Mouse (Mus musculus): ENCODE results near the gene Zfp958. TPM values are rescaled to one million over a fixed set of nuclear protein-coding genes. Genes with fewer than 3 reads are reported as not detected.

The Zfp958 gene
- polyA plus RNA-seq, 1 experiment from 2014 or later, result 14.6 TPM

- no peak overlapping the region for H3K4me2 ChIP-seq
- H3K9ac ChIP-seq, result no peak overlapping the region
- 79% methylated on average over 7 of the region's 7 CpGs for WGBS
- H3K27me3 ChIP-seq, result no peaks in the 10 kb centered on the region
- no peak overlapping the region for H3K4me3 ChIP-seq
- H3K9me3 ChIP-seq, result no peaks in the 10 kb centered on the region
- H3K4me1 ChIP-seq, result no peaks in the 10 kb centered on the region
- no peaks in the 10 kb centered on the region for H3K36me3 ChIP-seq
- no peak overlapping the region for H3K27ac ChIP-seq
- no peak for ATAC-seq (ENCODE audit: borderline replicate concordance, extremely low read depth, low FRiP score, low TSS enrichment)
Observed at GRCm38 (mm10) chr8:4656536-4656935, 43.6 kb downstream of the Zfp958 start.

DNA sequence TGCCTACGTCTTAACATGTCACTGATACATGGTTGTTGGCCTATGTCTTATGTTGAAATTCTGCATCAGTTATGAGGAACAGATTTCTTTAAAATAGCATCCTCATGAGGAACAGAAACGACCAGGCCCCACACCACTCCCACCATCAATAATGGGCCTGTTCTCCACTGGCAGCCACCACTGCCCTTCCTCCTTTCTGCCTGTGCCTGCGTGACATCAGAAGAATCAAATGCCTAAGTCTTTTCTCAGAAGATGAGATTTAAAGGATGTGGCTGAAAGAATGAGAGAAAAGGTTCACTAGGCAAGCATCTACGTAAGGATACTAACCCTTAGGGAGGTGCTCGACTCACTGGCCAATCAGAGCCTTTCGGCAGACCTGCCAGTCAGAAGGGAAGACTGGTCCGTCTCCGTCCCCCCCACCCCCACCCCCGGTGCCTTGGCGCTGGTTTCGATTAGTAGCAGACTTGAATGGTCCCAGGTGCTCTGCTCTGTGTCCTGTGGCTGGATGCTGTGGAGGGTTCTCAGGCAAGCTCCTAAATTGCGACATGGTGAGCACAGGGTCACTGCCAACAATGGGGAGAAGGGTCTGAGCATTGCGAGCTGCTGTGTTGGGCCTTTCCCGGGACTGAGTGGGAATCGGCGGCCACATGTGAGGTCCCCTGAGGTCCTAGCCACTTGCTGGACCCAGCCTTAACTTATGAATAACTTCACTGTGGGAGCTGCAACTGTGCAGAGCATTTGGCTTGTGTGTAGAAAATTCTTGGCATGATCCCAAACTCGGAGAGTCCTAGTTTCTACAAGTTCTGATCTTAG lies 62.4 kb downstream of the Zfp958 start:
- H3K4me2 ChIP-seq, result no peak overlapping the region
- WGBS, result 82% methylated on average over 17 of the region's 17 CpGs
- no peak overlapping the region for H3K27ac ChIP-seq
- H3K27me3 ChIP-seq, result no peaks in the 10 kb centered on the region
- no peak overlapping the region for H3K9ac ChIP-seq
- no peak overlapping the region for H3K4me3 ChIP-seq
- no peaks in the 10 kb centered on the region; the same call in 1 of the 2 replicates for H3K9me3 ChIP-seq
- peaks cover 5% of the 10 kb centered on the region; the same call in 1 of the 2 replicates for H3K4me1 ChIP-seq
- ATAC-seq (ENCODE audit: borderline replicate concordance, extremely low read depth, low FRiP score, low TSS enrichment), result no peak
- no peaks in the 10 kb centered on the region for H3K36me3 ChIP-seq

- peak overlapping the region; percentile 73 for H3K4me3 ChIP-seq
- WGBS, result 86% methylated on average over 7 of the region's 7 CpGs
- peak overlapping the region; percentile 70 for H3K4me2 ChIP-seq
- H3K27ac ChIP-seq, result no peak overlapping the region
- peaks cover 5% of the 10 kb centered on the region; the same call in 1 of the 2 replicates for H3K4me1 ChIP-seq
- H3K9ac ChIP-seq, result no peak overlapping the region
- H3K9me3 ChIP-seq, result no peaks in the 10 kb centered on the region; the same call in 1 of the 2 replicates
- H3K36me3 ChIP-seq, result no peaks in the 10 kb centered on the region
- H3K27me3 ChIP-seq, result no peaks in the 10 kb centered on the region
- ATAC-seq (ENCODE audit: borderline replicate concordance, extremely low read depth, low FRiP score, low TSS enrichment), result no peak
Observed at GRCm38 (mm10) chr8:4676586-4676985, 63.6 kb downstream of the Zfp958 start.

- no peaks in the 10 kb centered on the region for H3K27me3 ChIP-seq
- peak; percentile 95 for ATAC-seq (ENCODE audit: borderline replicate concordance, extremely low read depth, low FRiP score, low TSS enrichment)
- under 1% methylated on average over 72 of the region's 72 CpGs for WGBS
- peaks cover 5% of the 10 kb centered on the region; the same call in 1 of the 2 replicates for H3K4me1 ChIP-seq
- peak overlapping the region; percentile 73 for H3K4me3 ChIP-seq
- H3K9ac ChIP-seq, result peak overlapping the region; percentile 76
- peak overlapping the region; percentile 99 for H3K27ac ChIP-seq
- H3K36me3 ChIP-seq, result no peaks in the 10 kb centered on the region
- peak overlapping the region; percentile 70 for H3K4me2 ChIP-seq
- H3K9me3 ChIP-seq, result no peaks in the 10 kb centered on the region; the same call in 1 of the 2 replicates
Observed at GRCm38 (mm10) chr8:4677265-4678217, 64.6 kb downstream of the Zfp958 start.

DNA sequence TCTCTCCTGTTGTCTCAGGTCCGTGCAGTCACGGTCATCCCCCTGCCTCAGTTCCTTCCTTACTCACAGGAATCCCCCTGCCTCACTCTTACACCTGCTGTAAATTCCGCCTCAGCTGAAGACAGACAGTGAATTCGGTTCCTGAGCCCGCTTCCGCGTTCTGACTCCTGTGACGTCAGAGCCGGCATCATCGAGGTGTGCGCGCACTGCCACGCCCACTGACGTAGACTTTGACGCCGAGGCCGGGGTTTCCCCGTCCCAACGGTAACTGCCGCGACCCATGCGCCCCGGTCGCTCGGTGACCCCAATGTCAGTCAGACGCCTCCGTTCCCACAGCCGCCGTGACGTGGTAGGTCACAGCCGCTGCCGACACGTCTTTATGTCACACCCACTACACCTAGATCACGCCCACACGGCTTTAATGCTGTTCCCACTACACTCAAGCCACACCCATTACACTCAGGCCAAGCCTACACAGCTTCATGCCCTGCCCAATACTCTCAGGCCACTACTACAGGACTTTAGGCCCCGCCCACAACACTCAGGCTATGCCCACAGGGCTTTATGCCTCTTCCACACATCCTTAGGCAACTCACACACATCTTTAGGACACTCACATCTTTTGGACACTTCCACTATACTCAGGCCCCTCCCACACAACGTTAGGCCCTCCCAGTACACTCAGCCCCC lies 65.4 kb downstream of the Zfp958 start:
- peak overlapping the region; percentile 73 for H3K4me3 ChIP-seq
- H3K4me2 ChIP-seq, result peak overlapping the region; percentile 70
- no peaks in the 10 kb centered on the region for H3K27me3 ChIP-seq
- peak overlapping the region; percentile 55 for H3K9ac ChIP-seq
- H3K9me3 ChIP-seq, result no peaks in the 10 kb centered on the region; the same call in 1 of the 2 replicates
- peak overlapping the region; percentile 99 for H3K27ac ChIP-seq
- ATAC-seq (ENCODE audit: borderline replicate concordance, extremely low read depth, low FRiP score, low TSS enrichment), result peak; percentile 77
- under 1% methylated on average over 37 of the region's 37 CpGs for WGBS
- no peaks in the 10 kb centered on the region for H3K36me3 ChIP-seq
- peaks cover 5% of the 10 kb centered on the region; the same call in 1 of the 2 replicates for H3K4me1 ChIP-seq

- Histone ChIP-seq H3K4me2 (peak overlapping the region; percentile 70), H3K27ac (peak overlapping the region; percentile 99; the same call in 1 of the 2 replicates), H3K27me3 (no peaks in the 10 kb centered on the region), H3K36me3 (no peaks in the 10 kb centered on the region), H3K4me3 (peak overlapping the region; percentile 73), H3K4me1 (peaks cover 5% of the 10 kb centered on the region; the same call in 1 of the 2 replicates), H3K9ac (no peak overlapping the region), H3K9me3 (no peaks in the 10 kb centered on the region; the same call in 1 of the 2 replicates)
- ATAC-seq (ENCODE audit: borderline replicate concordance, extremely low read depth, low FRiP score, low TSS enrichment), result no peak
- 75% methylated on average over 8 of the region's 8 CpGs for WGBS
Observed at GRCm38 (mm10) chr8:4678908-4679545, 66.1 kb downstream of the Zfp958 start.

GRCm38 (mm10) chr8:4679796-4680195 lies 66.8 kb downstream of the Zfp958 start:
- Histone ChIP-seq H3K4me2 (no peak overlapping the region), H3K4me3 (no peak overlapping the region), H3K9me3 (no peaks in the 10 kb centered on the region; the same call in 1 of the 2 replicates), H3K9ac (no peak overlapping the region), H3K4me1 (peaks cover 5% of the 10 kb centered on the region; the same call in 1 of the 2 replicates), H3K27me3 (no peaks in the 10 kb centered on the region), H3K36me3 (no peaks in the 10 kb centered on the region), H3K27ac (no peak overlapping the region)
- ATAC-seq (ENCODE audit: borderline replicate concordance, extremely low read depth, low FRiP score, low TSS enrichment), result no peak
- 92% methylated on average over 3 of the region's 3 CpGs for WGBS

Other genes starting within 250 kb of the Zfp958 start
- gene Cers4, start 120.1 kb upstream of the Zfp958 start, polyA plus RNA-seq (2015; fragmentation: Nextera tagmentation; extraction: Ambion mirVana), result 25.6 and 31.3 TPM in 2 replicates
- gene Shcbp1, start 166.4 kb downstream of the Zfp958 start, polyA plus RNA-seq (2015; fragmentation: Nextera tagmentation; extraction: Ambion mirVana), result 98.0 and 99.3 TPM in 2 replicates

Measured in lung, embryonic 15.5 days (tissue).